Comparison of ENCODE assay signal across 15 mouse cellular contexts in the genomic region with DNA sequence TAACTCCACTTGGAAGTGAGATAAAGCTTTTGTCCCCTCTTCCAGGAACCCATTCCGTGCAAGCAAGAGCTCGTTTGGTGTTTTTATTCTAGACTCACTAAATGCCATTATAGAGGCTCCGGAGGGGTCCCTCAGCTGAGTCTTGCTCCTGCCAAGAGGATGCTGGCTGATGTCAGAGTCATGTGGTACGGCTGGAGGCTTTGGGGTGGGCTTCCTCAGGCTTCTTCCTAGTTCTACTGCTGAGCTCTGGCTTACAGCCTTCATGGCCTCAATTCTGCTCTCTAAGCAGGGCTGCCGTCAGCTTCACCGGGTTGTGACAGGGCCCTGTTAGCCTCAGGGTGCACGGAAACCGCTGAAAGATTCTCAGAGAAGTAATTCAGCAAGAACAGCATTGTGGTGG.
A peak's percentile ranks its signal among the peaks of the same experiment; 100 is the strongest.
DNase-seq lines count a peak whose midpoint lies in the region; ATAC-seq and TF ChIP-seq lines count a peak whose summit lies in the region.
"Had no signal": no experiment of that assay in that cellular context is flagged by ENCODE, and none has a peak within 500 bp of the region (broad histone marks: within the 10 kb centered on the region; RNA-seq: fewer than 3 reads in every experiment).

No protein-coding gene starts in this region.

- no peak overlapping the region for H3K9ac ChIP-seq in forebrain, embryonic 13.5 days
- no peak overlapping the region for H3K9ac ChIP-seq in forebrain, embryonic 11.5 days (ENCODE audit: low read length)
- no peak overlapping the region for H3K9ac ChIP-seq in hindbrain, embryonic 14.5 days
- H3K9ac ChIP-seq: heart, embryonic 13.5 days; kidney, embryonic 15.5 days; liver, embryonic 13.5 days had no signal

- no peak overlapping the region for H3K4me2 ChIP-seq in forebrain, embryonic 13.5 days
- no peak overlapping the region for H3K4me2 ChIP-seq in forebrain, embryonic 11.5 days (ENCODE audit: low read depth, low read length, severe bottlenecking)
- no peak overlapping the region for H3K4me2 ChIP-seq in hindbrain, embryonic 14.5 days (replicated peaks)
- H3K4me2 ChIP-seq: heart, embryonic 13.5 days; kidney, embryonic 15.5 days; liver, embryonic 13.5 days had no signal

- peaks cover 23% of the 10 kb centered on the region for H3K4me1 ChIP-seq in forebrain, embryonic 13.5 days
- peaks cover 3% of the 10 kb centered on the region; the same call in 1 of the 2 replicates for H3K4me1 ChIP-seq in forebrain, embryonic 11.5 days (replicated peaks; ENCODE audit: control insufficient read depth, insufficient read depth, low read length)
- H3K4me1 ChIP-seq in hindbrain, embryonic 14.5 days (replicated peaks; ENCODE audit: control insufficient read depth, insufficient read depth, low read length), result 0 out of 2 replicates have a peak, but pooled peaks cover 15% of the 10 kb centered on the region
- H3K4me1 ChIP-seq in olfactory bulb, adult 2 months (ENCODE audit: control insufficient read depth, insufficient read depth, low read length), result peaks cover 7% of the 10 kb centered on the region
- H3K4me1 ChIP-seq: kidney, embryonic 15.5 days; liver, embryonic 13.5 days had no signal

- no peak for TF ChIP-seq CTCF in olfactory bulb, adult 2 months (IDR thresholded peaks at IDR 0.05; ENCODE audit: insufficient read depth, low read depth, low read length)

- H3K27me3 ChIP-seq in forebrain, embryonic 13.5 days, result no peaks in the 10 kb centered on the region
- H3K27me3 ChIP-seq in forebrain, embryonic 11.5 days (ENCODE audit: control insufficient read depth, insufficient read depth, low read length), result no peaks in the 10 kb centered on the region
- H3K27me3 ChIP-seq in hindbrain, embryonic 14.5 days (ENCODE audit: control insufficient read depth, insufficient read depth, low read length), result no peaks in the 10 kb centered on the region
- H3K27me3 ChIP-seq: heart, embryonic 13.5 days; liver, embryonic 13.5 days had no signal

- no peak overlapping the region for H3K4me3 ChIP-seq in forebrain, embryonic 13.5 days
- no peak overlapping the region for H3K4me3 ChIP-seq in forebrain, embryonic 11.5 days (ENCODE audit: low read depth, low read length)
- no peak overlapping the region for H3K4me3 ChIP-seq in hindbrain, embryonic 14.5 days (replicated peaks; ENCODE audit: low read length)
- no peak overlapping the region for H3K4me3 ChIP-seq in olfactory bulb, adult 2 months (ENCODE audit: insufficient read depth, low read depth, low read length)
- H3K4me3 ChIP-seq: heart, embryonic 13.5 days; kidney, embryonic 15.5 days; liver, embryonic 13.5 days; myocyte had no signal

- WGBS in forebrain, embryonic 13.5 days, result 30% methylated on average over 8 of the region's 8 CpGs
- WGBS in forebrain, embryonic 11.5 days, result 59% methylated on average over 8 of the region's 8 CpGs
- 43% methylated on average over 8 of the region's 8 CpGs for WGBS in hindbrain, embryonic 14.5 days
- 17% methylated on average over 8 of the region's 8 CpGs for WGBS in olfactory bulb, adult 2 months

- ATAC-seq in forebrain, embryonic 13.5 days, result peak; percentile 67; the same call in 1 of the 2 replicates
- no peak for ATAC-seq in forebrain, embryonic 11.5 days (replicated peaks; ENCODE audit: low FRiP score)
- peak; percentile 68 for ATAC-seq in hindbrain, embryonic 14.5 days (ENCODE audit: low FRiP score)

- no peak overlapping the region for H3K27ac ChIP-seq in forebrain, embryonic 13.5 days
- H3K27ac ChIP-seq in forebrain, embryonic 11.5 days (ENCODE audit: low read depth, low read length), result no peak overlapping the region
- H3K27ac ChIP-seq in hindbrain, embryonic 14.5 days, result peak overlapping the region; percentile 2; the same call in 1 of the 2 replicates
- H3K27ac ChIP-seq in olfactory bulb, adult 2 months (ENCODE audit: insufficient read depth, low read depth, low read length), result peak overlapping the region; percentile 64
- H3K27ac ChIP-seq: heart, embryonic 13.5 days; kidney, embryonic 15.5 days; liver, embryonic 13.5 days had no signal

- H3K36me3 ChIP-seq in forebrain, embryonic 13.5 days (ENCODE audit: poor library complexity, severe bottlenecking), result no peaks in the 10 kb centered on the region
- no peaks in the 10 kb centered on the region for H3K36me3 ChIP-seq in forebrain, embryonic 11.5 days (ENCODE audit: control insufficient read depth, insufficient read depth, low read length)
- H3K36me3 ChIP-seq in hindbrain, embryonic 14.5 days (replicated peaks; ENCODE audit: control insufficient read depth, insufficient read depth), result no peaks in the 10 kb centered on the region
- H3K36me3 ChIP-seq: heart, embryonic 13.5 days; kidney, embryonic 15.5 days; liver, embryonic 13.5 days had no signal

- no peaks in the 10 kb centered on the region for H3K9me3 ChIP-seq in forebrain, embryonic 13.5 days (replicated peaks)
- no peaks in the 10 kb centered on the region for H3K9me3 ChIP-seq in forebrain, embryonic 11.5 days (ENCODE audit: control insufficient read depth, low read length)
- H3K9me3 ChIP-seq in hindbrain, embryonic 14.5 days (ENCODE audit: control insufficient read depth, low read length), result no peaks in the 10 kb centered on the region
- H3K9me3 ChIP-seq: heart, embryonic 13.5 days; kidney, embryonic 15.5 days; liver, embryonic 13.5 days had no signal

- no peak for DNase-seq in forebrain, embryonic 11.5 days (ENCODE audit: low spot score)
- peak; percentile 48 for DNase-seq in retina, postnatal 1 day
- no peak for DNase-seq in retina, embryonic 14.5 days (ENCODE audit: low spot score)
- DNase-seq in hindbrain, embryonic 14.5 days (ENCODE audit: low spot score), result no peak
- no peak for DNase-seq in urinary bladder, adult 18-20 months (ENCODE audit: low spot score in 2 of 2)
- DNase-seq in spleen, postnatal 14 days (ENCODE audit: low spot score in 2 of 2), result no peak
- DNase-seq: gastrocnemius, postnatal 14 days; layer of hippocampus, adult 9-11 months; liver, embryonic 13.5 days; lung, postnatal 4 days had no signal

- no peak for TF ChIP-seq POLR2A in olfactory bulb, adult 2 months (IDR thresholded peaks at IDR 0.05; ENCODE audit: insufficient read depth, low read depth, low read length)

Comparison
In these comparisons a context has a peak if more than half of its experiments do, and no peak if none do; other contexts are left out.
1. H3K27ac ChIP-seq: peak in hindbrain, embryonic 14.5 days (single experiment) and olfactory bulb, adult 2 months (single experiment); none in forebrain, embryonic 13.5 days (single experiment) and forebrain, embryonic 11.5 days (single experiment).